Mouse (Mus musculus): ENCODE results near the gene Itga8. TPM values are rescaled to one million over a fixed set of nuclear protein-coding genes. Genes with fewer than 3 reads are reported as not detected.

Itga8 gene
- polyA plus RNA-seq, 1 experiment from 2014 or later, result 2.2 TPM

DNA sequence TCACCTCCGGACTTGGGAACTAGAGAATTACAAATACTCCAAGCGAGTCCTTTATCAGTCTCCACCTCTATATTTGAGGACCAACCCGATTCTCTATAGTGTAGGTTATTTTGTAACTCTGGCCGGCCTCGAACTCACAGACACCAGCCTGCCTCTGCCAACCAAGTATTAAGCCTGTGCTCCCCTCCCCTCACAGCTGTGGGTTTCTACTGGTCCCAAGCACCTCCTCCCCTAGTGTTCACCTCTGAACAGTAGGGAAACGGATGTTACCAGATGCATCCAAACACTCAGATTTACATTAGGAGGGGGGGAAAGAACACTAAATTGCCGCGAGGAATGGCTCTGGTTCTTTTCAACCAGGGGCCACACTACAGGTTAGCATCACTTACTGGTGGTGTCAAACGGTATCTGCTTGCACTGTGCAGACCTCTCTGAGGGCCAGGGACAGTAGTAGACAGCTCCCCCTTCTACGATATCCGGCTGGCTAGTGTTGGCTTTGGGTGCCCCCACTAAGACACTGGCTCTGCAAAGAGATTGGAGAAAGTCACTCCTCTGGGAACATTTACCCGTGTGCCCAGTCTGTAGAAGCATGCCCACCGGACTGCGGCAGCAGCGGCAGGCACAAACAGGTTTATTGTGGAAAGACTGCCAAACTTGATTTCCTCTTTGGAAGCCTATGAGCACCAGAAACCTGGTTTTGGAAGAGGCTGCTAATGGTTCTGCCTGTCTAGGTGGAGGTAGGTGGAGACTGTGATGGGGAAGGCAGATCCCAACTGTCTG is 1.1 kb downstream of the Itga8 start:
- H3K9ac ChIP-seq (replicated peaks; ENCODE audit: low read depth, low read length), result peak overlapping the region; percentile 76; the same call in 1 of the 2 replicates
- peaks cover 8% of the 10 kb centered on the region for H3K4me1 ChIP-seq (replicated peaks; ENCODE audit: control insufficient read depth, insufficient read depth, low read length)
- H3K4me3 ChIP-seq (replicated peaks; ENCODE audit: low read length), result peak overlapping the region; percentile 55
- H3K27ac ChIP-seq (ENCODE audit: low read length), result no peak overlapping the region
- peaks cover 4% of the 10 kb centered on the region; the same call in 1 of the 2 replicates for H3K27me3 ChIP-seq (replicated peaks; ENCODE audit: control insufficient read depth, insufficient read depth, low read length)
- 76% methylated on average over 15 of the region's 15 CpGs for WGBS
- no peaks in the 10 kb centered on the region for H3K36me3 ChIP-seq (ENCODE audit: control insufficient read depth, insufficient read depth)
- peak overlapping the region; percentile 93 for H3K4me2 ChIP-seq (ENCODE audit: low read length)
- ATAC-seq, result no peak
- no peaks in the 10 kb centered on the region for H3K9me3 ChIP-seq (ENCODE audit: control insufficient read depth, low read length)

GRCm38 (mm10) chr2:12297287-12297686 is 4.4 kb downstream of the Itga8 start:
- no peak overlapping the region for H3K9ac ChIP-seq (replicated peaks; ENCODE audit: low read depth, low read length)
- WGBS, result 75% methylated on average over 5 of the region's 5 CpGs
- H3K27me3 ChIP-seq (replicated peaks; ENCODE audit: control insufficient read depth, insufficient read depth, low read length), result peaks cover 4% of the 10 kb centered on the region; the same call in 1 of the 2 replicates
- ATAC-seq, result no peak
- no peak overlapping the region for H3K27ac ChIP-seq (ENCODE audit: low read length)
- H3K4me2 ChIP-seq (ENCODE audit: low read length), result no peak overlapping the region
- H3K9me3 ChIP-seq (ENCODE audit: control insufficient read depth, low read length), result no peaks in the 10 kb centered on the region
- peaks cover 12% of the 10 kb centered on the region for H3K4me1 ChIP-seq (replicated peaks; ENCODE audit: control insufficient read depth, insufficient read depth, low read length)
- no peak overlapping the region for H3K4me3 ChIP-seq (replicated peaks; ENCODE audit: low read length)
- H3K36me3 ChIP-seq (ENCODE audit: control insufficient read depth, insufficient read depth), result no peaks in the 10 kb centered on the region

DNA sequence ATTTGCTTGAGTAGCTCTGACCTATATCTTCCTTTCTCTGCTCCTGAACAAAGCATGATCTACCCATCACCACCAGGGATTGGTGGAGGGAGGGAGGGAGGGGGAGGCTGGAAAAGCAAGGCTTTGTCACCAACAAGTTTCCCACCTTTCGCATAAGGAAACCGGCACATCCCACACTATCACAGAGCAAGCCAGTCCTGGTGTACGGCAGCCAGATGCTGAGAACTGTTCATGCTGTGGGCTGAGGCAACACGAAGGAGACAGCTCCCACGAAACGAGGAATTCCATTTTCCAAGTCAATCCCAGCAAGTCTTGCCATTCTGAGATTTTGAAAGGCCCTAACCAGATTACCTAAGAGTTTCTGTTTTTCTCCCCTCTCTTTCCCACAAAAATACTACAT is 6.6 kb downstream of the Itga8 start:
- peaks cover 5% of the 10 kb centered on the region; the same call in 1 of the 2 replicates for H3K4me1 ChIP-seq (replicated peaks; ENCODE audit: control insufficient read depth, insufficient read depth, low read length)
- H3K9ac ChIP-seq (replicated peaks; ENCODE audit: low read depth, low read length), result no peak overlapping the region
- 92% methylated on average over 6 of the region's 6 CpGs for WGBS
- no peak overlapping the region for H3K4me3 ChIP-seq (replicated peaks; ENCODE audit: low read length)
- H3K4me2 ChIP-seq (ENCODE audit: low read length), result no peak overlapping the region
- H3K27me3 ChIP-seq (replicated peaks; ENCODE audit: control insufficient read depth, insufficient read depth, low read length), result no peaks in the 10 kb centered on the region
- no peaks in the 10 kb centered on the region for H3K9me3 ChIP-seq (ENCODE audit: control insufficient read depth, low read length)
- H3K27ac ChIP-seq (ENCODE audit: low read length), result no peak overlapping the region
- no peaks in the 10 kb centered on the region for H3K36me3 ChIP-seq (ENCODE audit: control insufficient read depth, insufficient read depth)
- no peak for ATAC-seq

DNA sequence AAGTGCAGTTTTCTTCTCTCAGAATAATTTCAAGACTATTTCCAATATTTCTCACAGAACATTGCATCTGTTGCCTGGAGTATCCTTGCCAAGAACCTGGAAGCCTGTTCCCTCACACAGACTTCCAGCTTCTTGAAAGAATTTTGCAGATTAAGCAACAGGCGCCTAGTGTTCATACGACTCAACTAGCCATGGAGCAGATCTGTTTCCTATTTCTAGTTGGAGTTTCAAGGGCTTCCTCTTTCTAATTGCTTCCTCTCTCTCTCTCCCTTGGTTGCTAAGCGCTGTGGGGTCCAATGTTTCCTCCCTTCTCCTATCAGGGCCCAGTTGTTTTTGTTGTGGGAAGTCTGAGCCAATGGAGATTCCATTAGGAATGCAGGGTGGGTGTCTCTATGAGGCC is 7.7 kb downstream of the Itga8 start:
- no peaks in the 10 kb centered on the region for H3K9me3 ChIP-seq (ENCODE audit: control insufficient read depth, low read length)
- no peak overlapping the region for H3K27ac ChIP-seq (ENCODE audit: low read length)
- WGBS, result 70% methylated on average over 3 of the region's 3 CpGs
- no peaks in the 10 kb centered on the region for H3K27me3 ChIP-seq (replicated peaks; ENCODE audit: control insufficient read depth, insufficient read depth, low read length)
- H3K36me3 ChIP-seq (ENCODE audit: control insufficient read depth, insufficient read depth), result no peaks in the 10 kb centered on the region
- ATAC-seq, result no peak
- no peak overlapping the region for H3K4me3 ChIP-seq (replicated peaks; ENCODE audit: low read length)
- no peak overlapping the region for H3K4me2 ChIP-seq (ENCODE audit: low read length)
- H3K9ac ChIP-seq (replicated peaks; ENCODE audit: low read depth, low read length), result no peak overlapping the region
- peaks cover 5% of the 10 kb centered on the region; the same call in 1 of the 2 replicates for H3K4me1 ChIP-seq (replicated peaks; ENCODE audit: control insufficient read depth, insufficient read depth, low read length)

GRCm38 (mm10) chr2:12293458-12293857 is 8.3 kb downstream of the Itga8 start:
- no peaks in the 10 kb centered on the region for H3K27me3 ChIP-seq (replicated peaks; ENCODE audit: control insufficient read depth, insufficient read depth, low read length)
- H3K4me3 ChIP-seq (replicated peaks; ENCODE audit: low read length), result no peak overlapping the region
- no peaks in the 10 kb centered on the region for H3K9me3 ChIP-seq (ENCODE audit: control insufficient read depth, low read length)
- H3K27ac ChIP-seq (ENCODE audit: low read length), result no peak overlapping the region
- no peak overlapping the region for H3K9ac ChIP-seq (replicated peaks; ENCODE audit: low read depth, low read length)
- peaks cover 5% of the 10 kb centered on the region; the same call in 1 of the 2 replicates for H3K4me1 ChIP-seq (replicated peaks; ENCODE audit: control insufficient read depth, insufficient read depth, low read length)
- H3K4me2 ChIP-seq (ENCODE audit: low read length), result no peak overlapping the region
- H3K36me3 ChIP-seq (ENCODE audit: control insufficient read depth, insufficient read depth), result no peaks in the 10 kb centered on the region
- no peak for ATAC-seq
- WGBS, result 73% methylated on average over 8 of the region's 8 CpGs

DNA sequence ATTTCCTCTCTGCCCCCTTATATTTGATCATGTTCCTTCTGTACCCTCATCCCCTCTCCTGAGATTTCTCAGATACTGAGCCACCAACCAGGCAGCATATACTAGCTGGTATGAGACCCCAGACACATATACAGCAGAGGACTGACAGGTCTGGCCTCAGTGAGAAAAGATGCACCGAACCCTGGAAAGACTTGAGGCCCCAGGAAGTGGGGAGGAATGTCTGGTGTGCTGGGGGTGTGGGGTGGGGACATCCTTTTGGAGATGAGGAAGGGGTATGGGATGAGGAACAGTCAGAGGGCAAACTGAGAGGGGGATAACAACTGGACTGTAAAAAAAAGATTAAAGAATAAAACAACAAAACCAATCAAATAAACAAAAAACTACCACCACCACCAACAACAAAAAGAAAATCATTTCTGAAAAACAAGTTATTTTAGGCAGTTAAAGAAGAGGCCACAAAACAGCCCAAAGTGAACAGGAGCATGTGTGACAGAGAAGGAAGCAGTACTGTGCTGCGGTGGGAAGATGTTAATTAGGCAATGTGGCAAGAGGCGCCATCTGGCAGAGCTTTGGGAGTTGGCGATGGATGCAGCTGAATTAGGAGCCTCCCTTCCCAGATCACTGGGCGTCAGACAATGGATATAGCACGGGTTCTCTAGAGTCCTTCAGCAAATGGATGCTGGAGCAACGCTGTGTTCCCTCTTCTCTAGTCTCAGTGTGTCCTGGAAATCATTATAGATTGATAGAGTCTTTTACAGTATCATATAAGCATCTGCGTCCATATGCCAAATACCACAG is 9.5 kb downstream of the Itga8 start:
- Histone ChIP-seq H3K4me2 (ENCODE audit: low read length) (peak overlapping the region; percentile 11; the same call in 1 of the 2 replicates), H3K36me3 (ENCODE audit: control insufficient read depth, insufficient read depth) (no peaks in the 10 kb centered on the region), H3K4me1 (replicated peaks; ENCODE audit: control insufficient read depth, insufficient read depth, low read length) (peaks cover 5% of the 10 kb centered on the region; the same call in 1 of the 2 replicates), H3K9me3 (ENCODE audit: control insufficient read depth, low read length) (no peaks in the 10 kb centered on the region), H3K4me3 (replicated peaks; ENCODE audit: low read length) (no peak overlapping the region), H3K9ac (replicated peaks; ENCODE audit: low read depth, low read length) (no peak overlapping the region), H3K27ac (ENCODE audit: low read length) (peak overlapping the region; percentile 73; the same call in 1 of the 2 replicates), H3K27me3 (replicated peaks; ENCODE audit: control insufficient read depth, insufficient read depth, low read length) (no peaks in the 10 kb centered on the region)
- ATAC-seq, result peak; percentile 96
- WGBS, result 25% methylated on average over 8 of the region's 8 CpGs

GRCm38 (mm10) chr2:12290235-12290634 is 11.5 kb downstream of the Itga8 start:
- Histone ChIP-seq H3K36me3 (ENCODE audit: control insufficient read depth, insufficient read depth) (no peaks in the 10 kb centered on the region), H3K4me3 (replicated peaks; ENCODE audit: low read length) (no peak overlapping the region), H3K27me3 (replicated peaks; ENCODE audit: control insufficient read depth, insufficient read depth, low read length) (no peaks in the 10 kb centered on the region), H3K27ac (ENCODE audit: low read length) (no peak overlapping the region), H3K4me2 (ENCODE audit: low read length) (no peak overlapping the region), H3K9me3 (ENCODE audit: control insufficient read depth, low read length) (no peaks in the 10 kb centered on the region), H3K9ac (replicated peaks; ENCODE audit: low read depth, low read length) (no peak overlapping the region), H3K4me1 (replicated peaks; ENCODE audit: control insufficient read depth, insufficient read depth, low read length) (peaks cover 5% of the 10 kb centered on the region; the same call in 1 of the 2 replicates)
- ATAC-seq, result no peak
- 93% methylated on average over 3 of the region's 3 CpGs for WGBS

DNA sequence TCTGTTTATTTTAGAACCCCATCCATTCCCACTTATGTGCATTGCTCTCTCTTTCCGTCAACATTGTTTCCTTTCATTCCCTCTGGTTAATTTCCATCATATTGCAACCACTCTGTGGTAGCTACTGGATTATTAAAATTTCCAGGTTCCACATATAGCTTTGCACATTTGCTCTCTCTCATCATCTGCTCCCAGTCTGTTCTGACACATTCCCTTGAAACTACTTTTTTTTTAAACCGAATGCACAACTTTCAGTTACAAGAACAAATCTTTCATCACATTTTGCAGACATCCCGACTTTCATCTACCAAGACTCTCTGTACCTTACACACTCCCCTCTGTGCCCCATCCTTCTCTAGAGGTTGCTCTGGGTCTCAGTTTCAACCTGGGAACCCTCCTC is 13.9 kb downstream of the Itga8 start:
- no peak for ATAC-seq
- H3K4me2 ChIP-seq (ENCODE audit: low read length), result no peak overlapping the region
- H3K4me3 ChIP-seq (replicated peaks; ENCODE audit: low read length), result no peak overlapping the region
- no peaks in the 10 kb centered on the region for H3K27me3 ChIP-seq (replicated peaks; ENCODE audit: control insufficient read depth, insufficient read depth, low read length)
- peaks cover 5% of the 10 kb centered on the region; the same call in 1 of the 2 replicates for H3K4me1 ChIP-seq (replicated peaks; ENCODE audit: control insufficient read depth, insufficient read depth, low read length)
- no peaks in the 10 kb centered on the region for H3K36me3 ChIP-seq (ENCODE audit: control insufficient read depth, insufficient read depth)
- no peak overlapping the region for H3K9ac ChIP-seq (replicated peaks; ENCODE audit: low read depth, low read length)
- H3K9me3 ChIP-seq (ENCODE audit: control insufficient read depth, low read length), result no peaks in the 10 kb centered on the region
- H3K27ac ChIP-seq (ENCODE audit: low read length), result no peak overlapping the region
- 93% methylated on average over 3 of the region's 3 CpGs for WGBS

- H3K27ac ChIP-seq (ENCODE audit: low read length), result no peak overlapping the region
- H3K9ac ChIP-seq (replicated peaks; ENCODE audit: low read depth, low read length), result no peak overlapping the region
- no peaks in the 10 kb centered on the region for H3K9me3 ChIP-seq (ENCODE audit: control insufficient read depth, low read length)
- H3K4me2 ChIP-seq (ENCODE audit: low read length), result no peak overlapping the region
- H3K27me3 ChIP-seq (replicated peaks; ENCODE audit: control insufficient read depth, insufficient read depth, low read length), result no peaks in the 10 kb centered on the region
- WGBS, result 67% methylated on average over 1 of the region's 1 CpGs
- no peak for ATAC-seq
- no peaks in the 10 kb centered on the region for H3K36me3 ChIP-seq (ENCODE audit: control insufficient read depth, insufficient read depth)
- no peaks in the 10 kb centered on the region for H3K4me1 ChIP-seq (replicated peaks; ENCODE audit: control insufficient read depth, insufficient read depth, low read length)
- no peak overlapping the region for H3K4me3 ChIP-seq (replicated peaks; ENCODE audit: low read length)
Measured at GRCm38 (mm10) chr2:12280664-12281063, 21.1 kb downstream of the Itga8 start.

Measured in forebrain, embryonic 16.5 days (tissue).